Mouse (Mus musculus) brain, embryonic 14.5 days (tissue): ENCODE measurements around the gene Snd1.

Source experiments
- CTCF ChIP-seq: fragments of 200-500 bp; IDR thresholded peaks from 2 replicates; pipeline ENCODE4 v1.5.1; 2012; ENCODE audit warnings: inconsistent platforms, mild to moderate bottlenecking, moderate library complexity, borderline replicate concordance; ENCODE audit not compliant: insufficient read depth, insufficient read length; ENCODE audit errors: extremely low read depth
- POLR2A ChIP-seq: fragments of 200-500 bp; IDR thresholded peaks from 2 replicates; pipeline ENCODE4 v1.6.1; 2012; ENCODE audit warnings: mild to moderate bottlenecking, inconsistent platforms, borderline replicate concordance; ENCODE audit not compliant: poor library complexity, insufficient read depth, insufficient read length, severe bottlenecking; ENCODE audit errors: extremely low read depth

GRCm38 (mm10) chr6:28697214-28697613, 222.3 kb downstream of the Snd1 start:
- no peak for TF ChIP-seq POLR2A
- no peak for TF ChIP-seq CTCF
